Mouse (Mus musculus) brown adipose tissue, adult 24 weeks (tissue): ENCODE results near the gene Clec4d. TPM values are rescaled to one million over a fixed set of nuclear protein-coding genes. Genes with fewer than 3 reads are reported as not detected.
"Not testable (repeated sequence)": the region's sequence is repeated elsewhere in the genome, so short reads cannot be mapped to it uniquely, and the experiment has no call there.

Experiments used
- H3K27ac ChIP-seq: fragments of 200-500 bp; replicated peaks from 2 replicates; pipeline ENCODE4 v1.5.1; 2012; ENCODE audit warnings: low read depth, mild to moderate bottlenecking, low read length
- H3K4me1 ChIP-seq: fragments of 200-500 bp; 2 replicates; pipeline ENCODE4 v1.6.1; 2012; ENCODE audit warnings: low read length, mixed read lengths; ENCODE audit not compliant: control insufficient read depth, insufficient read depth, insufficient read length
- H3K4me3 ChIP-seq: fragments of 200-500 bp; 2 replicates; pipeline ENCODE4 v1.5.1; 2012; ENCODE audit warnings: low read depth, mild to moderate bottlenecking, low read length, moderate library complexity; ENCODE audit not compliant: insufficient read depth
- polyA plus RNA-seq: library from polyadenylated mRNA; stranded (reverse); fragments of >200 nt; gene quantifications from 2 replicates; pipeline ENCODE4 v1.2.4, GENCODE M21; 2012; ENCODE audit not compliant: missing spikeins, insufficient read depth, insufficient read length

The Clec4d gene
- not detected in 2 replicates for polyA plus RNA-seq

- H3K27ac ChIP-seq: no peak within 1 kb of the TSS
- no peaks in the 10 kb centered on the region for H3K4me1 ChIP-seq
- H3K4me3 ChIP-seq: no peak within 1 kb of the TSS
Observed at GRCm38 (mm10) chr6:123261555-123262161, at the start of gene Clec4d. TSS of gene Clec4d (plus strand) at chr6:123262111.

DNA sequence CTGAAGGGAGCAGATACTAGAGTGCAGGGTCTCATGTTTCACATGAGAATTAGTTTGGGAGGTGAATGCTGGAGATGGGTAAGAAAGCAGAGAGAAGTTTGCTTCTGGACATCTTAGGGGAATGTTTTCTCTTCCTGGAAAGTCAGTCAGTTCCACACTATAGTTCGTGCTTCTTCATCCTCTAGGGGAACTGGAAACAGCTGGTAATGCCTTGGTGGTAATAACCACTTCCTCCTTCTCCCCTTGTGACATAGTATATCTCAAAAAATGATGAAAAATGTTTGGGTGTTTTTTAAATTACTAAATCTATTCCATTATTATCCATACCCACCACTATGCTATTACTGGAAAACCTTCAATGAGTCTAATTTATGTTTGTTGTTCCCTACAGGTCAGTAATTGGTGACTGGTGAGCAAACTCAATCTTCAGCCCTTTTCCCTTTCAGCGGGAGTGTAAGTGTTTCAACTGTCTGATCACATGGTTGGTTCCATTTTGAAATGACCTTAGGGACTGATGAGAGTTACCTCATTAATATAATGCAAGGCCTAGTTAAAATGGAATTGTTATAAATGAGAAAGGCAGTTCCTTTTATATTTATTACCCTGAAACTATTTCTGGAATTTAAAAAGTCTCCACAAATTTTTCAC, 34.3 kb upstream of the Clec4d start:
- Histone ChIP-seq H3K4me3 (no peak overlapping the region), H3K27ac (peak overlapping the region; percentile 23), H3K4me1 (no peaks in the 10 kb centered on the region)

- Histone ChIP-seq H3K4me3 (no peak within 1 kb of the TSS), H3K27ac (peak within 1 kb of the TSS; percentile 8; the same call in 1 of the 2 replicates), H3K4me1 (no peaks in the 10 kb centered on the region)
Observed at GRCm38 (mm10) chr6:123229644-123230043, 32.3 kb upstream of the Clec4d start, which contains the start of gene Clec4n. TSS of gene Clec4n (plus strand) at chr6:123229843.

GRCm38 (mm10) chr6:123231149-123231548, 30.8 kb upstream of the Clec4d start:
- H3K27ac ChIP-seq: no peak overlapping the region
- no peak overlapping the region for H3K4me3 ChIP-seq
- H3K4me1 ChIP-seq: no peaks in the 10 kb centered on the region

DNA sequence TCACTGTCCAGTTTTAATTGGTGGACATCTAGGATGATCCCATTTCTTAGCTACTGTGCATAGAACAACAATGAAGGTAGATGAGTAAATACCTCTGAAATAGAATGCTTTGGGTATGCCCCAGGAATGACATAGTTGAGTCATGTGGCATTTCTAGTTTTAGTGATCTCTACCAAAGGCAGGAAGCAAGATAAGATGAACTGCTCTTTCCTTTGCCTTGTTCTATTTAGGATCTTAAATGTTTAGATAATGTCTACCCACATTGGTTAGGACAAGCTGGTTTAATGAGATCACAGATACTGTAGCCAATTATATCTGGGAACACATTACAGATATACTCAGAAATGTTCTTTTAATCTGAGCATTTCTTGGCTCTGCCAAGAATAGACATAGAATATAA, 24.3 kb upstream of the Clec4d start:
- Histone ChIP-seq H3K4me3 (no peak overlapping the region), H3K4me1 (no peaks in the 10 kb centered on the region), H3K27ac (no peak overlapping the region)

DNA sequence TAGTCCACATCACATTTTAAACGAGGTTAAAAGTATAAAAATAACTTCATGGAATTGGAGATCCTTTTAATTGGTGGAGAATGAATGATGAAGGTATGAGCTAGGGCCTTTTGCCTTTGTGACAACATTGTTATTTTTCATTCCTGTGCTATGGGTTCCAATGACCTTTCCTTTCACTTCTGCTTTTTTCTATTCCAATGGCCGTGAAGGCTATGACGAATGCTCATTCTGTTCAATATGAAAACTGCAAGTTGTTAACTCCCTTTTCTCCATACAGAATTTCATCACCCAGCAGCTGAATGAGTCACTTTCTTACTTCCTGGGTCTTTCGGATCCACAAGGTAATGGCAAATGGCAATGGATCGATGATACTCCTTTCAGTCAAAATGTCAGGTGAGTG, 17.7 kb upstream of the Clec4d start:
- Histone ChIP-seq H3K4me3 (no peak overlapping the region), H3K27ac (no peak overlapping the region), H3K4me1 (no peaks in the 10 kb centered on the region)

GRCm38 (mm10) chr6:123248862-123249261, 13.0 kb upstream of the Clec4d start:
- not testable (repeated sequence) for H3K4me3 ChIP-seq, H3K27ac ChIP-seq, H3K4me1 ChIP-seq

DNA sequence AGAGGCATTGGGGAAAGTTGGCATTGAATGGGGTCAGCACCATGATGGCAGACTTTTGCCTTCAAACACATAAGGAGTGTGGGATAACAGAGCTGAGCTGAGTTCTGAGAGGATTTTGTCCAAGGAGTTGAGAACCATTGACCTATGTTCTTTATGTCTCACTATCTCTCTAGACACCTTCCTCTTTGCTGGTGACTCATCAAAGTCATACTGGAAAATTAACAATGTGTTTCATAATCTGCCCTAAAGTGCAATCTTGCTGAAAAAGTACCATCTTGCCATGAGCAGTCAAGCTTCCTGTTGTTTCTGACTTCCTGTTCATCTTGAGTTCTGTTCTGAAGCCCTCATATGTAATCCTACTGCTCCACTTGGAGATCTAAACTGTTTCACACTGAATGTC, 9.2 kb upstream of the Clec4d start:
- no peaks in the 10 kb centered on the region for H3K4me1 ChIP-seq
- H3K4me3 ChIP-seq: no peak overlapping the region
- H3K27ac ChIP-seq: peak overlapping the region; percentile 82

DNA sequence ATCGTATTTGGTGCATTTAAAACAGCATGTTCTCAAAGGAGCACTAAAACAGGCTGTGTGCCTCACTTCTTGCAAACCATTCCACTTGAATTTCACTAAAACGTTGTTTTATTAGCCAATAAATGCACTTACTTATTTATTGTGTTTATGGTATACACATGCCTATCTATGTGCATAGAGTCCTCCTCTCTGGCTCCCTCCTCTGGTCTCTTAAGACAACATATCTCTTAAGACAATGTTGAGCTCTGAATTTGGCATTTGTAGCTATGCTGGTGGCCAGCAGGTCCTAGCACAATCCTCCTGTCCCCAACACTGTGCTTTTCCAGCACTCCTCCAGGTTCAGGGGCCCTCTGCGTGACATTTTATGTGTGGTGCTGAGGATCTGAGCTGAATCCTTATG, 3.0 kb upstream of the Clec4d start:
- H3K4me1 ChIP-seq: no peaks in the 10 kb centered on the region
- H3K4me3 ChIP-seq: no peak overlapping the region
- H3K27ac ChIP-seq: no peak overlapping the region

DNA sequence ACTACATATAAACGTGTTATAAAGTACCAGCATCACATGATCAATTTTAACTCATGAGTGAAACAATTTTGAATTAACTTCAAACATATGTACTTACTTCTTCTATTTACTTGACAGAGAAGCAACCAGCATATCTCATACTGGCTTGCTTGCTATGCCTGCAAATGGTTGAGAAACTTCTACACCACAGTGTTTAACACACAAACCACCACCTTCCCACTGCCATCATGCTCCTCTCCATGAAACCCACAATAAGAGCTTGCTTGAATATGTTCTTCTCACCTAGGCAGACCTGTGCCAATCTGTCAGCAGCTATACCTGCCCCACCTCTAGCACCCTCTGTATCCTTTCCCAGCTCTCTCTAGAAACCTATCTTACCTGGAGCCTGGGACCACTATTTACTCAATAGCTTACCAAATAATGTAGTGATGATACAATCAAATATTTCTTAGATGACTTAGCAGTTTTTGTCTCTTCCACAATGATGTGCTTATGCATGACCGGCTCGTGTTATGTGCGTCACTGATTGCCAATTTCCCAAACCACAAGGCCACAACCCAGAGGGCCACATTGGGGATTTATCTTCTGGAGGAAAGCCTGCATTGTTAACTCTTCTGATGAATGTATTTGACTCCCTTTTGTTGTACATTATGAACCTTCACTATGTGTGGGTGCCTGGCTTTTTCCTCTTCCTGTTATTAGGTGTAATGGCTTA, 1.9 kb upstream of the Clec4d start:
- no peak overlapping the region for H3K4me3 ChIP-seq
- H3K4me1 ChIP-seq: no peaks in the 10 kb centered on the region
- H3K27ac ChIP-seq: no peak overlapping the region

- no peak overlapping the region for H3K27ac ChIP-seq
- no peaks in the 10 kb centered on the region for H3K4me1 ChIP-seq
- H3K4me3 ChIP-seq: no peak overlapping the region
Observed at GRCm38 (mm10) chr6:123260868-123261267, 1.0 kb upstream of the Clec4d start.

DNA sequence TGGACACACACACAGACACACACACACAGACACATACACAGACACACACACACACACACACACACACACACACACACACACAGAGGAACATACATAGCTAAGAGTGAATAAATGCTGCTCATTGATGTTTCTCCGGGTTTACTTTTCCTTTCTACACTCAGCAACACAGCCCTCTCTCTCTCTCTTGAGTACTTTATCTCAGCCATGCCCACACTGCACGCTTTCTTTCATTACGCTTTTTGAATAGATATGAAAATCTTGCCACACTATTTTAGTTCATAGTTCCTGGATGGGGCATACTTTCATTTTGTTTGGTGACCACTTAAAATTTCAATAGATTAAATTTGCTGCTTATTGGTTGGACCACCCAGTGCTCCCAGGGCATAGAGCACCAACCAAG, 2.3 kb downstream of the Clec4d start:
- Histone ChIP-seq H3K27ac (no peak overlapping the region), H3K4me1 (no peaks in the 10 kb centered on the region), H3K4me3 (no peak overlapping the region)

GRCm38 (mm10) chr6:123265809-123266208, 3.9 kb downstream of the Clec4d start:
- Histone ChIP-seq H3K4me3 (no peak overlapping the region), H3K4me1 (no peaks in the 10 kb centered on the region), H3K27ac (no peak overlapping the region)

- no peak overlapping the region for H3K4me3 ChIP-seq
Observed at GRCm38 (mm10) chr6:123266945-123267344, 5.0 kb downstream of the Clec4d start.

DNA sequence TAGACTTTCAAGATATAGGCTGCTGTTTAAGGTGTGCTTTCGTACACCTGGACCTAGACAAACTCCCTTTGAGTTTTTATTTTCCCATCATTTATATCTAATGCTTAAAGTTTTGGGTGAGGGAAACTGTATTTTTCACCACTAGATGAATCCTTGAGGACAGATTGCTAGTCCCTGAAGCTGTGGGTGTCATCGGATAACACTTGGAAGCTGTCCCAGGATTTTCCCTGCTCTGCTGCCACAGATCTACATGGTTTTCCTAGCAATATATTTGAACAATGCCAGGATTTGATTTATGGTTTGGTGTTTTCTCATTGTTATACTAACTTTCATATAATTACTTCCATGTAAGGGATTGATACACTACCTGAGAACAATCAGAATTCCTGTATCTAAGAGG, 17.5 kb downstream of the Clec4d start:
- Histone ChIP-seq H3K27ac (no peak overlapping the region), H3K4me1 (no peaks in the 10 kb centered on the region), H3K4me3 (no peak overlapping the region)

More at GRCm38 (mm10) chr6:123266945-123267344, 5.0 kb downstream of the Clec4d start:
- H3K4me1 ChIP-seq: no peaks in the 10 kb centered on the region
- no peak overlapping the region for H3K27ac ChIP-seq
